Mouse (Mus musculus) liver, adult 2 months (tissue): Measurements from ENCODE around the gene Thada.

ENCODE experiments used
- CTCF ChIP-seq: fragments of 200-500 bp; IDR thresholded peaks from 2 replicates; pipeline ENCODE4 v1.5.1; 2011; ENCODE audit warnings: low read depth, low read length, control low read depth
- POLR2A ChIP-seq: fragments of 200-500 bp; IDR thresholded peaks from 2 replicates; pipeline ENCODE4 v1.6.1; 2011; ENCODE audit warnings: low read length, control low read depth; ENCODE audit not compliant: insufficient read depth; ENCODE audit errors: extremely low read depth

DNA sequence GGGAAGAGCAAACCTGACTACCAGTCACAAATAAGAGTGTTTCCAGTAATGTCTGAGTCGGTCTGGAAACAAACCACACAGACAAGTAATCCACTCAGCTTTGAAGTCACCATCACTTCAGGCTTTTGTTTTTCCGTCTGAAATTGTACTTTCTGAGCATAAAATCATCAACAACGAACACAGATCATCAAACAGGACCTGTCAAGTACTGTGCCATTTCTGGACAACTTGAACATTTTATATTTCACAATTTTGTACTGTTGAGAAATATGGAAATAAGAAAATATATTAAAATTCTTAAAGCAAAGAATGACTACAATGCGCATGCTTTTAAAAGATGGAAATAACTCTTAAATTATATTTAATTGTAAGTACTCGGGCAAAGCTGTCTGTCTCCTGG is 161.9 kb downstream of the Thada start:
- TF ChIP-seq CTCF (no peak), POLR2A (no peak)
